Mouse (Mus musculus) layer of hippocampus, adult 11-12 months (tissue): Measurements from ENCODE around the gene Tdp1.
A peak's percentile ranks its signal among the peaks of the same experiment; 100 is the strongest.

ENCODE experiments used
- DNase-seq: peaks from one replicate; pipeline ENCODE4 v3.0.0; 2022; ENCODE audit warnings: low spot score

Tdp1 gene

GRCm38 (mm10) chr12:99884269-99885261 lies at the start of gene Tdp1, which contains the start of gene Efcab11:
Gene Tdp1, plus strand, starts transcription at chr12:99884517.
Gene Efcab11, minus strand, starts transcription at chr12:99884439.
- peak; percentile 89 for DNase-seq

- DNase-seq = peak; percentile 61
Measured at GRCm38 (mm10) chr12:99836404-99837131, 47.7 kb upstream of the Tdp1 start.

- DNase-seq = no peak
Measured at GRCm38 (mm10) chr12:99837528-99837927, 46.8 kb upstream of the Tdp1 start.

- DNase-seq = no peak
Measured at GRCm38 (mm10) chr12:99838109-99838508, 46.2 kb upstream of the Tdp1 start.

DNA sequence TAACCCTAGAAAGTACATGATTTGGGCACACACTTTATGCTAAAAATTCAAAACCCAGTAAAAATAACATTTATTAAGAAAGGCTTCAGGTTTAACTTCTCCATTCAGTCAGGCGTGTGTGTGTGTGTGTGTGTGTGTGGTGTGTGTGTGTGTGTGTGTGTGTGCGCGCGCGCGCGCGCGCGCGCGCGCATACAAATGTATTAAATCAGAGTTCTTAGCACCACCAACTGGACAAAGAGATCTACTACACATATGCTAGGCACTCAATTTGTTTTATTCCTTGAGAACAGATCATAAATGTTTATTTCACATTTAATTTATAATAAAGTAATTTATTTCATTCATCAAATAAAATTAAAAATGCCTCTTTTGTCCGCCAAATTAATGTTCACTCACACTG lies 45.6 kb upstream of the Tdp1 start:
- peak; percentile 34 for DNase-seq

- no peak for DNase-seq
Measured at GRCm38 (mm10) chr12:99844951-99845350, 39.4 kb upstream of the Tdp1 start.

DNA sequence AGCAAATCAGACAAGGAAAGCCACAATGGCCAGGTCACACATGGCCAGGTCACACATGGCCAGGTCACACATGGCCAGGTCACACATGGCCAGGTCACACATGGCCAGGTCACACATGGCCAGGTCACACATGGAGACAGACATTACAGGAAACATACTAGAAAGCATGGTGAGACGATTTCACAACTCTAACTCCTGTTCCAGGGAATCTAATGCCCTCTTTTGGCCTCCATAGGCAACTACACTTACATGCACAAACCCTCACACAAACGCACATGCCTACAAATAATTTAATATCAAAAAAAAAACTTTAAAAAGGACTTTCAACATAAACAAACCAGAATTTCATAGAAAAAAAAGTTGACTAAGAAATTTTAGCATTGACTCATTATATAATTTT lies 34.3 kb upstream of the Tdp1 start:
- no peak for DNase-seq

- DNase-seq = no peak
Measured at GRCm38 (mm10) chr12:99853323-99854258, 30.7 kb upstream of the Tdp1 start.

- DNase-seq = no peak
Measured at GRCm38 (mm10) chr12:99856011-99856410, 28.3 kb upstream of the Tdp1 start.

- no peak for DNase-seq
Measured at GRCm38 (mm10) chr12:99858664-99859063, 25.7 kb upstream of the Tdp1 start.

GRCm38 (mm10) chr12:99859391-99860100 lies 24.8 kb upstream of the Tdp1 start:
- DNase-seq = no peak

- DNase-seq = no peak
Measured at GRCm38 (mm10) chr12:99860981-99861380, 23.3 kb upstream of the Tdp1 start.

GRCm38 (mm10) chr12:99864613-99865012 lies 19.7 kb upstream of the Tdp1 start:
- DNase-seq = no peak

DNA sequence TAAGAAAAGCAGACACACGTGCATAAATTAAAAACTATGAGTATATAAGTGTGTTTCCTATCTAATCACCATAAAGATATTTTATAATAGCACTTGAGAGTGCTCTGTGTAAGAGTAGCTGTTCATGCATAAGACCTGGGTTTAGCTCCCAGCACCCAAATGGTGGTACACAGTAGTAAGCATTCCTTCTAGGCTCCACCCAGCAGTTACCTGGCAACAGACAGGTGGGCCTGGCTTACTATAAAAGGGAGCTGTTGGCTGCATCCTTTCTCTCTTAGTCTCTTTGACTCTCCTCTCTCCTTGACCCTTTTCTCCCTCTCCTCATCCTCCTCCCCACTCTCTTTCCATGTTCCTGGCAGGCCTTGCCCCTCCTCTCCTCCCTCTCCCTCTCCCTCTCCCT lies 15.5 kb upstream of the Tdp1 start:
- DNase-seq = no peak

GRCm38 (mm10) chr12:99873443-99873842 lies 10.9 kb upstream of the Tdp1 start:
- no peak for DNase-seq

DNA sequence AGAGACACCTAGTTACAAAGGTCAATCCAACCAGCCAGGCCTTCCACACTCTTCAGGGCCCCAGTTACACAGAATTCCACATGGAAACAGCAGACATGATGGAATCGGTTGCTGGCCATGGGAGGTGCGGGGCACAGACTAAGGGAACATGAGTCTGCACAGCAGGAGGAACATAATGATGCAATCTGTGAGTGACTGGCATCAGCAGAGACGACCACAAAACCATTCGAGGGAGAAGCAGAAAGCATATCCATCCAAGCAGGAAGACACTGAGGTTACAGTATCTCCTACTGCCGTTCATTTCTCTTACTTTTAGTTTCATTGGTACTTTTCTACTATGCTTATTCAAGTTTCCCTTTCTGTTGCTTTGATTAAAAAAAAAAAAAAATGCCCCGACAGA lies 9.7 kb upstream of the Tdp1 start:
- no peak for DNase-seq

DNA sequence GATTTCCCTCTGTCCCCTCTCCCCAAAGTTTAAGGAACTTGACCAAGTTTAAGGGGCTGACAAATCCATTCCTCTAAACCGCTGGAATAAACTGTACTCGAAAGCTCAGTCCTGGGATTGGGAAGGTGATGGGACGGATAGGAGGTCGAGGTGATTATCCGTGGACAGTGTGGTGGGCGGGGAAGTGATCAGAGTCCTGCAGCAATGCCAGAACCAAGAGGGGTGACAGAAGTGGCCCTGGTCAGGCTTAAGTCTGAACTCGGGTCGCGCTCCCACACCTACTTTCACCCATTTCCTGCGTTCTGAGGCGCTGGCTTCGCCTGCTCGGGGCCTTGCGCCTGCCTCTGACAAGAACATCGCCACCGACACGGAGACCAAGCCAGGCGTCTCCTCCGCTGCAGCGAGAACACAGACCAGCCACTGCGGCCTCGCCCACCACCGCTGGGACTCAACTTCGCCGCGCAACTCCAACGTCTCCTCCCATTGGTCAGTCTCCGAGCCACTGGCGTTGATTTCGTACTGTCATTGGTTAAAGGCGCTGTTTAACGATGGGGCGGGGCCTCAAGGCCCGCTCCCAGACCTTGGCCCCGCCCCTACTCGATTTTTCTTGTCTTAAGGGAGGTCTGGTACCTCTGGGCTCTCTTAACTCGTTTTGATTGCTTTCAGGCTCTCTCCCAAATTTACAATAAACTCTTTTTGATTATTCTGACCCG lies 1.2 kb upstream of the Tdp1 start:
- peak; percentile 84 for DNase-seq

GRCm38 (mm10) chr12:99883713-99884105 lies 608 bp upstream of the Tdp1 start:
- no peak for DNase-seq

- DNase-seq = no peak
Measured at GRCm38 (mm10) chr12:99885282-99885901, 1.1 kb downstream of the Tdp1 start.

DNA sequence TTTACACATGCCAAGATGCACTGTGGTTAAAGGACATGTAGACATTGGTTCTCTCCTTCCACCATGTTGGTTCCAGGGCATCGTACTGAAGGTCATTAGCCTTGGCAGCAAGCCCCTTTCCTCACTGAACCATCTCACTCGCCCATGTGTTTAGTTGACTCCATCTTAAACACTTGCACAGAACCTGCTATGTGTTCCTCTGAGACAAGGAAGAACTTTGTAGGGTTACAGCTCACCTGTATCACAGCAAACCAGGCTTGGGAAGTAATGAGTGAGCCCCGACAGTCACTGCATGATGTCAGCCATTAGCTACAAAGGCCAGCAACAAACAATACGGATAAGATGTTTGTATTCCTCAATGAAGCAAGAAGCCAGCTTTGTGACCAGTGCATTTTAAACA lies 13.5 kb downstream of the Tdp1 start:
- DNase-seq = no peak
